Mouse (Mus musculus) midbrain, embryonic 14.5 days (tissue): Measurements from ENCODE around the gene Bcl6. TPM values are rescaled to one million over a fixed set of nuclear protein-coding genes. Genes with fewer than 3 reads are reported as not detected.
A peak's percentile ranks its signal among the peaks of the same experiment; 100 is the strongest.

Experiments used
- ATAC-seq: fragments of 200-750 bp; cut with Nextera tagmentation; 2 replicates; pipeline ENCODE4 v1.8.0; 2017; ENCODE audit warnings: moderate number of reproducible peaks, moderate library complexity; ENCODE audit not compliant: low FRiP score, low TSS enrichment
- DNase-seq: peaks from one replicate; pipeline ENCODE4 v3.0.0-alpha.2; 2015
- H3K27ac ChIP-seq: fragments of 300-500 bp; sonication (generic); replicated peaks from 2 replicates; pipeline ENCODE4 v1.5.1; 2014; ENCODE audit warnings: mild to moderate bottlenecking, low read depth, low read length, moderate library complexity
- H3K27me3 ChIP-seq: fragments of 300-500 bp; sonication (generic); 2 replicates; pipeline ENCODE4 v1.6.1; 2014; ENCODE audit warnings: low read length, control low read depth, mixed read lengths; ENCODE audit not compliant: control insufficient read depth, insufficient read depth
- H3K36me3 ChIP-seq: fragments of 300-500 bp; sonication (generic); 2 replicates; pipeline ENCODE4 v1.6.1; 2014; ENCODE audit warnings: low read length, control low read depth; ENCODE audit not compliant: control insufficient read depth, insufficient read depth
- H3K4me1 ChIP-seq: fragments of 300-500 bp; sonication (generic); 2 replicates; pipeline ENCODE4 v1.6.1; 2014; ENCODE audit warnings: mild to moderate bottlenecking, antibody characterized with exemption, low read length, control low read depth; ENCODE audit not compliant: control insufficient read depth, insufficient read depth
- H3K4me2 ChIP-seq: fragments of 300-500 bp; sonication (generic); 2 replicates; pipeline ENCODE4 v1.6.1; 2014; ENCODE audit warnings: mild to moderate bottlenecking, low read length, moderate library complexity
- H3K4me3 ChIP-seq: fragments of 300-500 bp; sonication (generic); replicated peaks from 2 replicates; pipeline ENCODE4 v1.5.1; 2014; ENCODE audit warnings: low read depth, low read length
- H3K9ac ChIP-seq: fragments of 300-500 bp; sonication (generic); replicated peaks from 2 replicates; pipeline ENCODE4 v1.6.1; 2014; ENCODE audit warnings: mild to moderate bottlenecking, low read length, moderate library complexity
- H3K9me3 ChIP-seq: fragments of 300-500 bp; sonication (generic); 2 replicates; pipeline ENCODE4 v1.6.1; 2016; ENCODE audit warnings: low read length, control low read depth, mixed read lengths; ENCODE audit not compliant: control insufficient read depth
- WGBS: fragments of 180-500 bp; shearing (Covaris S2); extraction: QIAGEN DNeasy Blood & Tissue Kit; methylation state at CpG from one replicate; pipeline ENCODE4 v1.1.7; 2014; 5-methylcytosine and 5-hydroxymethylcytosine counted together
- polyA plus RNA-seq: library from polyadenylated mRNA; unstranded; fragments of >200 nt; fragmentation: Nextera tagmentation; extraction: Ambion mirVana; gene quantifications from 2 replicates; pipeline ENCODE4 v1.2.1, GENCODE M21; 2014

Bcl6 gene
- polyA plus RNA-seq, 1 experiment from 2014 or later: 0.26 TPM

DNA sequence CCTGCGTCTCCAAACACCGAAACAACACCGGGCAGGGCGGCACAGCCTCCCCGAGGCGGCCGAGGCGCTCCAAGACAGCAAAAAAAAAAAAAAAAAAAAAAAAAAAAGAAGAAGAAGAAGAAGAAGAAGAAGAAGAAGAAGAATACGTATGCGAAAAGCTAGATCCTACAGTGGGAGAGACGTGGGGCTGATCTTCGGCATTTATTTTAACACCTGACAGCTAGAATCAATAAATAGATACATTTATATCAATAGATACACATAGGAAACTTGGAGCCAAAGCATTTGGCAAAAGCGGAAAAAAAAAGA is 541 bp downstream of the Bcl6 start:
- peaks cover 35% of the 10 kb centered on the region for H3K27me3 ChIP-seq
- under 1% methylated on average over 13 of the region's 13 CpGs for WGBS
- no peaks in the 10 kb centered on the region for H3K36me3 ChIP-seq
- H3K27ac ChIP-seq: peak overlapping the region; percentile 98
- H3K4me1 ChIP-seq: peaks cover 30% of the 10 kb centered on the region
- peak overlapping the region; percentile 56 for H3K4me3 ChIP-seq
- peak overlapping the region; percentile 100 for H3K4me2 ChIP-seq
- H3K9me3 ChIP-seq: no peaks in the 10 kb centered on the region
- H3K9ac ChIP-seq: peak overlapping the region; percentile 62
- DNase-seq (no peak), ATAC-seq (no peak)

- Histone ChIP-seq H3K27me3 (peaks cover 35% of the 10 kb centered on the region), H3K27ac (peak overlapping the region; percentile 98), H3K4me1 (peaks cover 36% of the 10 kb centered on the region), H3K9me3 (no peaks in the 10 kb centered on the region), H3K36me3 (no peaks in the 10 kb centered on the region), H3K9ac (peak overlapping the region; percentile 62), H3K4me3 (peak overlapping the region; percentile 56), H3K4me2 (peak overlapping the region; percentile 100)
- WGBS: under 1% methylated on average over 63 of the region's 64 CpGs
- DNase-seq (peak; percentile 72), ATAC-seq (no peak)
Measured at GRCm38 (mm10) chr16:23987341-23988156, 1.1 kb downstream of the Bcl6 start.

GRCm38 (mm10) chr16:23986871-23987270 is 1.8 kb downstream of the Bcl6 start:
- ATAC-seq (no peak), DNase-seq (peak; percentile 31)
- peak overlapping the region; percentile 56 for H3K4me3 ChIP-seq
- under 1% methylated on average over 17 of the region's 17 CpGs for WGBS
- H3K27me3 ChIP-seq: peaks cover 39% of the 10 kb centered on the region
- peak overlapping the region; percentile 62; the same call in 1 of the 2 replicates for H3K9ac ChIP-seq
- H3K9me3 ChIP-seq: no peaks in the 10 kb centered on the region
- peaks cover 38% of the 10 kb centered on the region for H3K4me1 ChIP-seq
- no peaks in the 10 kb centered on the region for H3K36me3 ChIP-seq
- no peak overlapping the region for H3K27ac ChIP-seq
- peak overlapping the region; percentile 100 for H3K4me2 ChIP-seq

DNA sequence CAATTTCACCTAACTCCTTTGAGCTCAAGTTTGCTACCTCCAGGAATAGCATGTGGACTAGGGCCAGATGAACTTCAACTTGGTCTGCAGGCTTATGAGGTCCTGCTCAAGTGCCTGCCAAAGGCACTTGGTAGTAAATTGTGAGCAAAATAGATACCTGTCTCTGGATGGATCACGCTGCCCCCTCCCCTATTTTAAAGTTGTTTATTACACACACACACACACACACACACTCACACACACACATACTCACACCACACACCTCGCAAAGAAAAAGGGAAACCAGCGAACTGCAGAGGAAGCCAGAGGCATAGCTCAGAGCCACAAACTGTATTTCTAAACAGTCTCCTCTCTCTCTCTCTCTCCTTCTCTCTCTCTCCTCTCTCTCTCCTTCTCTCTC is 2.5 kb downstream of the Bcl6 start:
- no peaks in the 10 kb centered on the region for H3K36me3 ChIP-seq
- H3K4me2 ChIP-seq: peak overlapping the region; percentile 100
- DNase-seq (no peak), ATAC-seq (no peak)
- WGBS: 6% methylated on average over 3 of the region's 3 CpGs
- no peaks in the 10 kb centered on the region for H3K9me3 ChIP-seq
- peaks cover 42% of the 10 kb centered on the region for H3K4me1 ChIP-seq
- H3K27me3 ChIP-seq: peaks cover 46% of the 10 kb centered on the region
- no peak overlapping the region for H3K9ac ChIP-seq
- no peak overlapping the region for H3K27ac ChIP-seq
- peak overlapping the region; percentile 56 for H3K4me3 ChIP-seq

DNA sequence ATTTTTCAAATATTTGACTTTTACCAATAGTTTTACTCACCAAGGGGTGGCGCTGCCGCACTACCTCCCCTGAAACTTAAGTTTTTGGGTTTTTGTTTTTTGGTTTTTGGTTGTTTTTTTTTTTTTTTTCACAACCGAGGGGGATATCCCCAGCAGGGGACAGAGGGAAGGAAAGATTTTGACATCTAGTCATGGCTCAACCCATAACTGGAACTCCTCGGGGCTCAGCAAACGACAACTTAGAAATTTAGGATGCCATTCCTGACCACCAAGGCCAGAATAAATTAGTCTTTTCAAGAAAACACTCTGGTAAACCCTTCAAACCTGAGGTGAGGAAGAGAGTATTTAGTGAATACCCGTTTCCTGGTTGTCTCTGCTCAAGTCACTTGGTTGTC is 3.2 kb downstream of the Bcl6 start:
- Histone ChIP-seq H3K36me3 (no peaks in the 10 kb centered on the region), H3K4me2 (no peak overlapping the region), H3K9ac (no peak overlapping the region), H3K4me1 (peaks cover 43% of the 10 kb centered on the region), H3K9me3 (no peaks in the 10 kb centered on the region), H3K27me3 (peaks cover 53% of the 10 kb centered on the region), H3K27ac (no peak overlapping the region), H3K4me3 (no peak overlapping the region)
- peak; percentile 64 for DNase-seq
- WGBS: 3% methylated on average over 6 of the region's 6 CpGs
- no peak for ATAC-seq

- H3K27me3 ChIP-seq: peaks cover 58% of the 10 kb centered on the region
- no peak for ATAC-seq
- H3K4me1 ChIP-seq: peaks cover 38% of the 10 kb centered on the region
Measured at GRCm38 (mm10) chr16:23984760-23985466, 3.7 kb downstream of the Bcl6 start.

DNA sequence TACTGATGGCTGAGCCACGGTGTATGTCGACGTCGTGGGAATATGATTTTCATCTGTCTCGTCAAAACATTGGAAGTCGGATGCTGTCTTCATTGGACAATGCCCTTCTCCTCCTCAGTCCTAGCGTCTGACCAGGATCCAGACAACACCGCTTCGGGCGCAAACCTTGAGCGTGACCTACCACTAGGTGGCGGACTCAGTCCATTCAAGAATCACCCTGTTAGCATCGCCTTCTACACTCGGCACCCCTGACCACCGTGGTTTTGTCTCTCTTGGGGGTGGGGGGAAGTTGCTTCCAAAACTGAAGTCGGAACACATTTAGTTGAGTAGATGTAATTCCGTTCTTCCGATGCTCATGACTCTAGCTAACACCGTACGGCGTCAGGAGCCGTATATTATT is 4.5 kb downstream of the Bcl6 start:
- DNase-seq (peak; percentile 93), ATAC-seq (peak; percentile 49)
- peak overlapping the region; percentile 80 for H3K4me2 ChIP-seq
- no peaks in the 10 kb centered on the region for H3K36me3 ChIP-seq
- peaks cover 66% of the 10 kb centered on the region for H3K27me3 ChIP-seq
- peaks cover 36% of the 10 kb centered on the region for H3K4me1 ChIP-seq
- H3K4me3 ChIP-seq: peak overlapping the region; percentile 26
- H3K9me3 ChIP-seq: no peaks in the 10 kb centered on the region
- no peak overlapping the region for H3K27ac ChIP-seq
- 2% methylated on average over 22 of the region's 22 CpGs for WGBS
- H3K9ac ChIP-seq: no peak overlapping the region

More at GRCm38 (mm10) chr16:23984760-23985466, 3.7 kb downstream of the Bcl6 start:
- no peaks in the 10 kb centered on the region for H3K36me3 ChIP-seq
- peak overlapping the region; percentile 26 for H3K4me3 ChIP-seq
- H3K9ac ChIP-seq: no peak overlapping the region
- no peaks in the 10 kb centered on the region for H3K9me3 ChIP-seq
- peak; percentile 67 for DNase-seq
- H3K4me2 ChIP-seq: peak overlapping the region; percentile 80
- H3K27ac ChIP-seq: no peak overlapping the region
- WGBS: 2% methylated on average over 22 of the region's 22 CpGs

- H3K9me3 ChIP-seq: no peaks in the 10 kb centered on the region
- H3K4me2 ChIP-seq: peak overlapping the region; percentile 80
- H3K27me3 ChIP-seq: peaks cover 68% of the 10 kb centered on the region
- H3K4me3 ChIP-seq: peak overlapping the region; percentile 39
- H3K36me3 ChIP-seq: no peaks in the 10 kb centered on the region
- ATAC-seq (no peak), DNase-seq (peak; percentile 86)
- 0% methylated on average over 33 of the region's 33 CpGs for WGBS
- peak overlapping the region; percentile 45; the same call in 1 of the 2 replicates for H3K9ac ChIP-seq
- H3K27ac ChIP-seq: no peak overlapping the region
- peaks cover 36% of the 10 kb centered on the region for H3K4me1 ChIP-seq
Measured at GRCm38 (mm10) chr16:23982891-23983588, 5.6 kb downstream of the Bcl6 start.
